Mouse (Mus musculus) c-Kit-positive CD71-positive TER-119-negative erythroid progenitor cells, embryonic 14.5 days (primary cell): Measurements from ENCODE around the gene Myo16.

Experiments
- DNase-seq: peaks from one replicate; pipeline ENCODE4 v3.0.0-alpha.2; 2013; ENCODE audit warnings: low read depth

Gene Myo16

DNA sequence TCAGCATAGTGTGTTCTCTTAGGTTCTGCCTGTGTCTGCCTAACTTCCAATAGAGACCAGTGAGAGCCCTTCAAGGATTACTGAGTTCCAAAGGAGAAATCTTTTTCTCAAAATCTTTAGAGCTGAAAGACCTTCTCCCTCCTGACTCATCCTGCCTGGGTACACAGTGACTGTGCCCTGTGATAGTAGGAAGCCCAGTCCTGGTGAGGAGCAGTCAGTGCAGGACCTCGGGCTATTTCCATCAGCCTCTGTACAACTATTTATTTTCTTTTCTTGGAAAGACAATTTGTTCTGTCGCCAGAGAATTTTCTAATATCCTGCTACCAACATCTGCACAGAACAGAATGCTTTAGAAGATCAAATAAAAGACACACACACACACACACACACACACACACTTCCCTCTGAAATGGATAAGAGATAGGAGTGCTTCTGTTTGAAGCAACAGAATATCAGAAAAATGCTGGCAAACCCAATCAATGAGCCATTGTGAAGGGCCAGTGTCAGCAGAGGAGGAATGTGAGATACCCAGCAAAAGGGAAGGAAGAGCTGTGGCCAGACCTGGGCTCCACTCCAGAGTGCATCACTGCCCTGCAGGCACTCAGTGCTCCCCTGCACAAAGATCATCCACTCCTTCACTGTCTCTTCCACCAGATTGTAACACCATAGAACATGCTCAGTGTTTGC, 518.3 kb downstream of the Myo16 start:
- no peak for DNase-seq

DNA sequence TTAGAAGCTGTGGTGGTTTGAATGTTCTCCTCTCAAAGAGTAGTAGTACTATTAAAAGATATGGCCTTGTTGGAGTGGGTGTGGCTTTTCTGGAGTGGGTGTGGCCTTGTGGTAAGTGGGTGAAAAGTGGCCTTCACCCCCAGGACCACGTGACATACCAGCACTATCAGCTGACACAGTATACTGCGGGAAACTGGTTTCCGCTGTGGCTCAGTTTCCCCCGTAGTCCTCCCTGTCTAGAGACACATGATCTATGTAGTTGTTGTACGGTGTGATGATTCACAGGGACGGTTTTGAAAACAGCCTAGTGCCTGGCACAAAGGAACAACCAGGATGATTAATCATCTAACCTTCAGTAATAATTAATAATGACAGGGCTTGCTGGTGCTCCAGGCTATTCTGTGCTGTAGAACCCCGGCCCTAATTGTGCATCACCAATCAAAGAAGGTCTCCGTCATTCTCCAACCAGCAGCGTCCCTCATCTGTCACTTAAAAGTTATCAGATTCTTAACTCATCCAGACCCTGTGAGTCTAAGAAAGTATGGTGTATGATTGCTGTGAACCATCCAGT, 524.2 kb downstream of the Myo16 start:
- no peak for DNase-seq

- no peak for DNase-seq
These were observed 528.2 kb downstream of the Myo16 start for GRCm38 (mm10) chr8:10681926-10682325.

DNA sequence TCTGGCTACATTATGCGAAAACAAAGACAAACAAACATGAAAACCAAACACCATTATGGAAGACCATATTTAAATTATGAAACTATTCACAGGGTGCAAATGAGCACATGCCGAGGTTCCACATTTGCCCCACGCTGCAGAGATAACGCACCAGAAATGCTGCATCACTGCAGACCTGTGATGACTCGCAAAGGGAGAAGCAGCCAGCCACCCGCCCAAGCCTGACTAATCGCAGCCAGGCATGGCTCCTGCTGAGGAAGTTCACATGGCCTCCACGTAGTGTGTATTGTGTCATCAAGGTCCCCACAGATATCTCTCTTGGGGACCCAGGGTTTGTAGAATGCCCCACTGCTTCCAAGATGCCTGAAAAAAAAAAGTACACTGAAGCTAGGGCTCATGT, 529.4 kb downstream of the Myo16 start:
- no peak for DNase-seq
